Mouse (Mus musculus): ENCODE data around the gene Gdpd5. TPM values are rescaled to one million over a fixed set of nuclear protein-coding genes. Genes with fewer than 3 reads are reported as not detected.

Gdpd5 gene
- total and polyA plus RNA-seq, 3 experiments, result 0.16 to 0.49 TPM; not detected in 1

- TF ChIP-seq TAL1 (conservative IDR thresholded peaks at IDR 0.05; ENCODE audit: low read depth, low read length), result no peak
- no peak for TF ChIP-seq GATA2 (IDR thresholded peaks at IDR 0.05; ENCODE audit: borderline replicate concordance, low read depth, low read length)
- no peak for TF ChIP-seq GATA1 (IDR thresholded peaks at IDR 0.05; ENCODE audit: borderline replicate concordance, low read length)
- no peak for TF ChIP-seq CTCF (IDR thresholded peaks at IDR 0.05; ENCODE audit: low read depth, low read length)
- TF ChIP-seq POLR2AphosphoS5 (IDR thresholded peaks at IDR 0.05; ENCODE audit: insufficient replicate concordance, low read depth, low read length), result no peak; the same call in 1 of the 2 replicates
- DNase-seq (ENCODE audit: low spot score) (no peak), ATAC-seq (ENCODE audit: extremely low read depth, insufficient number of reproducible peaks, low FRiP score, poor library complexity, severe bottlenecking) (no peak)
- Histone ChIP-seq H3K36me3 (replicated peaks) (peaks cover 87% of the 10 kb centered on the region), H3K4me3 (ENCODE audit: low read depth, low read length) (no peak overlapping the region), H3K27me3 (ENCODE audit: insufficient read depth, low read length) (no peaks in the 10 kb centered on the region), H3K4me1 (ENCODE audit: insufficient read depth, low read depth, low read length) (peaks cover 60% of the 10 kb centered on the region), H3K9me3 (replicated peaks) (peaks cover 5% of the 10 kb centered on the region)
These were observed 92.6 kb downstream of the Gdpd5 start for GRCm38 (mm10) chr7:99473638-99474407.

- peak; percentile 60 for DNase-seq (ENCODE audit: low spot score)
- H3K9me3 ChIP-seq (replicated peaks), result no peaks in the 10 kb centered on the region
These were observed 93.8 kb downstream of the Gdpd5 start for GRCm38 (mm10) chr7:99474836-99475561.

GRCm38 (mm10) chr7:99475562-99475911 lies 94.3 kb downstream of the Gdpd5 start:
- peaks cover 93% of the 10 kb centered on the region for H3K36me3 ChIP-seq (replicated peaks)
- DNase-seq (ENCODE audit: low spot score), result no peak
- no peaks in the 10 kb centered on the region for H3K27me3 ChIP-seq (ENCODE audit: insufficient read depth, low read length)

More at GRCm38 (mm10) chr7:99474836-99475561, 93.8 kb downstream of the Gdpd5 start:
- TF ChIP-seq GATA1 (IDR thresholded peaks at IDR 0.05; ENCODE audit: borderline replicate concordance, low read length) (no peak), TAL1 (conservative IDR thresholded peaks at IDR 0.05; ENCODE audit: low read depth, low read length) (peak; percentile 75), GATA2 (IDR thresholded peaks at IDR 0.05; ENCODE audit: borderline replicate concordance, low read depth, low read length) (no peak), CTCF (IDR thresholded peaks at IDR 0.05; ENCODE audit: low read depth, low read length) (no peak), POLR2AphosphoS5 (IDR thresholded peaks at IDR 0.05; ENCODE audit: insufficient replicate concordance, low read depth, low read length) (no peak)
- peak; percentile 66 for ATAC-seq (ENCODE audit: extremely low read depth, insufficient number of reproducible peaks, low FRiP score, poor library complexity, severe bottlenecking)
- H3K4me1 ChIP-seq (ENCODE audit: insufficient read depth, low read depth, low read length), result peaks cover 72% of the 10 kb centered on the region
- H3K4me3 ChIP-seq (ENCODE audit: low read depth, low read length), result peak overlapping the region; percentile 3; the same call in 1 of the 2 replicates
- H3K27me3 ChIP-seq (ENCODE audit: insufficient read depth, low read length), result no peaks in the 10 kb centered on the region
- H3K36me3 ChIP-seq (replicated peaks), result peaks cover 91% of the 10 kb centered on the region

GRCm38 (mm10) chr7:99476558-99477114 lies 95.4 kb downstream of the Gdpd5 start:
- no peak overlapping the region for H3K4me3 ChIP-seq (ENCODE audit: low read depth, low read length)
- TF ChIP-seq TAL1 (conservative IDR thresholded peaks at IDR 0.05; ENCODE audit: low read depth, low read length) (no peak), GATA1 (IDR thresholded peaks at IDR 0.05; ENCODE audit: borderline replicate concordance, low read length) (no peak), POLR2AphosphoS5 (IDR thresholded peaks at IDR 0.05; ENCODE audit: insufficient replicate concordance, low read depth, low read length) (no peak; the same call in 1 of the 2 replicates), CTCF (IDR thresholded peaks at IDR 0.05; ENCODE audit: low read depth, low read length) (no peak), GATA2 (IDR thresholded peaks at IDR 0.05; ENCODE audit: borderline replicate concordance, low read depth, low read length) (no peak)
- DNase-seq (ENCODE audit: low spot score), result no peak
- peaks cover 83% of the 10 kb centered on the region for H3K4me1 ChIP-seq (ENCODE audit: insufficient read depth, low read depth, low read length)
- no peaks in the 10 kb centered on the region for H3K9me3 ChIP-seq (replicated peaks)
- ATAC-seq (ENCODE audit: extremely low read depth, insufficient number of reproducible peaks, low FRiP score, poor library complexity, severe bottlenecking), result no peak
- H3K36me3 ChIP-seq (replicated peaks), result peaks cover 95% of the 10 kb centered on the region
- no peaks in the 10 kb centered on the region for H3K27me3 ChIP-seq (ENCODE audit: insufficient read depth, low read length)

More at GRCm38 (mm10) chr7:99475562-99475911, 94.3 kb downstream of the Gdpd5 start:
- H3K9me3 ChIP-seq (replicated peaks), result no peaks in the 10 kb centered on the region
- no peak overlapping the region; the same call in 1 of the 2 replicates for H3K4me3 ChIP-seq (ENCODE audit: low read depth, low read length)
- no peak for ATAC-seq (ENCODE audit: extremely low read depth, insufficient number of reproducible peaks, low FRiP score, poor library complexity, severe bottlenecking)
- TF ChIP-seq TAL1 (conservative IDR thresholded peaks at IDR 0.05; ENCODE audit: low read depth, low read length) (no peak), GATA2 (IDR thresholded peaks at IDR 0.05; ENCODE audit: borderline replicate concordance, low read depth, low read length) (no peak), POLR2AphosphoS5 (IDR thresholded peaks at IDR 0.05; ENCODE audit: insufficient replicate concordance, low read depth, low read length) (no peak), CTCF (IDR thresholded peaks at IDR 0.05; ENCODE audit: low read depth, low read length) (no peak), GATA1 (IDR thresholded peaks at IDR 0.05; ENCODE audit: borderline replicate concordance, low read length) (no peak)
- peaks cover 76% of the 10 kb centered on the region for H3K4me1 ChIP-seq (ENCODE audit: insufficient read depth, low read depth, low read length)

GRCm38 (mm10) chr7:99477235-99477634 lies 96.0 kb downstream of the Gdpd5 start:
- no peak for ATAC-seq (ENCODE audit: extremely low read depth, insufficient number of reproducible peaks, low FRiP score, poor library complexity, severe bottlenecking)
- no peak for DNase-seq (ENCODE audit: low spot score)
- Histone ChIP-seq H3K36me3 (replicated peaks) (peaks cover 95% of the 10 kb centered on the region), H3K4me3 (ENCODE audit: low read depth, low read length) (no peak overlapping the region; the same call in 1 of the 2 replicates), H3K27me3 (ENCODE audit: insufficient read depth, low read length) (no peaks in the 10 kb centered on the region), H3K4me1 (ENCODE audit: insufficient read depth, low read depth, low read length) (peaks cover 83% of the 10 kb centered on the region), H3K9me3 (replicated peaks) (no peaks in the 10 kb centered on the region)
- TF ChIP-seq POLR2AphosphoS5 (IDR thresholded peaks at IDR 0.05; ENCODE audit: insufficient replicate concordance, low read depth, low read length) (0 out of 2 replicates have a peak, but pooled peaks have one; percentile 8), GATA2 (IDR thresholded peaks at IDR 0.05; ENCODE audit: borderline replicate concordance, low read depth, low read length) (no peak)

GRCm38 (mm10) chr7:99482637-99483036 lies 101.4 kb downstream of the Gdpd5 start:
- peak overlapping the region; percentile 81 for H3K4me3 ChIP-seq (ENCODE audit: low read depth, low read length)
- H3K36me3 ChIP-seq (replicated peaks), result peaks cover 54% of the 10 kb centered on the region
- no peak for ATAC-seq (ENCODE audit: extremely low read depth, insufficient number of reproducible peaks, low FRiP score, poor library complexity, severe bottlenecking)
- H3K4me1 ChIP-seq (ENCODE audit: insufficient read depth, low read depth, low read length), result peaks cover 50% of the 10 kb centered on the region
- H3K9me3 ChIP-seq (replicated peaks), result no peaks in the 10 kb centered on the region
- no peak for TF ChIP-seq POLR2AphosphoS5 (IDR thresholded peaks at IDR 0.05; ENCODE audit: insufficient replicate concordance, low read depth, low read length)
- no peak for TF ChIP-seq GATA1 (IDR thresholded peaks at IDR 0.05; ENCODE audit: borderline replicate concordance, low read length)
- TF ChIP-seq CTCF (IDR thresholded peaks at IDR 0.05; ENCODE audit: low read depth, low read length), result no peak
- no peak for TF ChIP-seq TAL1 (conservative IDR thresholded peaks at IDR 0.05; ENCODE audit: low read depth, low read length)
- TF ChIP-seq GATA2 (IDR thresholded peaks at IDR 0.05; ENCODE audit: borderline replicate concordance, low read depth, low read length), result no peak
- H3K27me3 ChIP-seq (ENCODE audit: insufficient read depth, low read length), result no peaks in the 10 kb centered on the region
- DNase-seq (ENCODE audit: low spot score), result no peak
